Mouse (Mus musculus) cortical plate, adult 2 months (tissue): ENCODE measurements around the gene B4galt7.

Source experiments
- CTCF ChIP-seq: fragments of 200-500 bp; IDR thresholded peaks from 2 replicates; pipeline ENCODE4 v1.5.1; 2011; ENCODE audit warnings: mild to moderate bottlenecking, control low read depth, low read length; ENCODE audit not compliant: insufficient read depth; ENCODE audit errors: extremely low read depth
- POLR2A ChIP-seq: fragments of 200-500 bp; IDR thresholded peaks from 2 replicates; pipeline ENCODE4 v1.6.1; 2011; ENCODE audit warnings: mild to moderate bottlenecking, low read length, control low read depth; ENCODE audit not compliant: insufficient read depth; ENCODE audit errors: extremely low read depth

DNA sequence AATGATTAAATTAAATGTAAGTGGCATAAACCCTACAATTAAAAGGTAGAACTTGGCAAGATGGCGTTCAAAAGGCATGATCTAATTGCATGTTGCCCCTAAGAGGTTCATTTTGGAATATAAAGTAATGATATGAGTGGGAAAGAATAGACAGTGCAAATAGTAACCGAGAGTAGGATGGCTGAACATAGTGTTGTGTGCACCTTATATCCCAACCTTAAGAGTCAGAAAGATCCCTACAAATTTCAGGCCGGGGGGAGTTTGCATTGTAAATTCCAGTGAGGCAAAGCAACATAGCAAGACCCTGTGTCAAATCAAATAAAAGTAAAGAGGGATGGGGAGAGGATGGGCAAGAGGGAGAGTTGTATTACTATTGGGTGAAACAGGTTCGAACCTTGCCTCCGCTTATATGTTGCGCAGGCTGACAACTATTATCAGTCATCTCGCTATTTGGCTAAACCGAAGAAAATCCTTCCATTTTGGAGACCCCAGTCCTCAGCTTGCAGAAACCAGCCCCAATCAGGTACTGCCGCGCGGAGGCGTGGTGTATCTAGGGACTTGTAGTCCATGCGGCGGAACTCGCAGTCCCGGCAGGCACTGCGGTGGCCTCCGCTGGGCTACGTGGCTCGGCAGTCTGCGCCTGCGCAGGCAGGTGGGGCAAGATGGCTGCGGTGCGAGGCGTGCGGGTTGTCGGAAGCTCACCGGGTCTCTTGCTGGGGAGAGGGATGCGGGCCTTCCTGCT is 7.0 kb upstream of the B4galt7 start:
- TF ChIP-seq CTCF (no peak), POLR2A (peak; percentile 94)
